Mouse (Mus musculus): ENCODE measurements around the gene Rap1a.
"Not testable (repeated sequence)": the region's sequence is repeated elsewhere in the genome, so short reads cannot be mapped to it uniquely, and the experiment has no call there.

Rap1a gene

DNA sequence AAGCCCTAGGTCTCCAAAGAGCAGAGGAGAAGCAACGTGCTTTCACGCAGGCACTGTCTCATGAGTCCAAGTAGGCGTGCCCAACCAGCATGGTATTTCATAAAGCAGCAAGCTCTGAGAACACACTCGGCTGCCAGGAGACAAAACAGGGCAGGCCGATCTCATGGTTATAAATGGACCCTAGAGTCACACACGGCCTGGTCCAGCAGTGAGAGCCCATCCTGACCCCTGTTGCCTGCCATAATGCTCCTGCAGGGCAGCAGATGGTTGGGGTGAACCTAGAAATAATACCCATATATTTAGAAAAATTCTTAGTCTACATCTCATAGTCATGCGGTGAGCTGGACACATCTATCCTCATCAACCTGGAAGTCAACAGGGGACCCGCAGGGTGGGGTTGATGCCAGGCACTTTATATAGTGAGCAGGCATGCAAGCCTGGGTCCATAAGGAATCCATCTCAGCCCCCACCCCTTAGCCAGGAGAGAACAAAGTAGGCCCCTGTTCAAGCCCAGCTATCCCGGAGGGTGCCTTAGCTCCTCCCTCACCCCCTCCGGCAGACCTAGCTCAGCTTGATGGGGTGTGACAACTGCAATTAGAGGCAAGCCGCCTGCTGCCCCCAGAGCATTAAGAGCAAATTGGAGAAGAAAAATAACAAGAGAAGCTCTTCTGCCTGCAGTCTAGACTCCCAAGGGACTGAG lies 83.1 kb downstream of the Rap1a start:
- in situ Hi-C loops (cut with MboI): no loop called here

DNA sequence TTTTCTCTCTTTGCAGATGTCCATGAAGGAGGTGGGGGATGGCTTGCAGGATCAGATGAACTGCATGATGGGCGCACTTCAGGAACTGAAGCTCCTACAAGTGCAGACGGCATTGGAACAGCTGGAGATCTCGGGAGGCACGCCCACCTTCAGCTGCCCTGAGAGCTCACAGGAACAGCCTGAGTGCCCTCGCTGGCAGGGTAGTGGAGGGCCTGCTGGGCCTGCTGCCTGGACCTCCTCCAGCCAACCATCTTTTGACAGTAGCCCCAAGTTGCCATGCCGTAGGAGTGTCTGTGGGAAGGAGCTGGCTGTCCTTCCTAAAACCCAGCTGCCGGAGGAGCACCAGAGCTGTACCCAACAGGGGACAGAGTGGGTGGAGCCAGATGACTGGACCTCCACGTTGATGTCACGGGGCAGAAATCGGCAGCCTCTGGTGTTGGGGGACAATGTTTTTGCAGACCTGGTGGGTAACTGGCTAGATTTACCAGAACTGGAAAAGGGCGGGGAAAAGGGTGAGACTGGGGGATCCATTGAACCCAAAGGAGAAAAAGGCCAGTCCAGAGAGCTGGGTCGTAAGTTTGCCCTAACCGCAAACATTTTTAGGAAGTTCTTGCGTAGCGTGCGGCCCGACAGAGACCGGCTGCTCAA lies 84.7 kb downstream of the Rap1a start:
- in situ Hi-C loops (cut with MboI): no loop called here

DNA sequence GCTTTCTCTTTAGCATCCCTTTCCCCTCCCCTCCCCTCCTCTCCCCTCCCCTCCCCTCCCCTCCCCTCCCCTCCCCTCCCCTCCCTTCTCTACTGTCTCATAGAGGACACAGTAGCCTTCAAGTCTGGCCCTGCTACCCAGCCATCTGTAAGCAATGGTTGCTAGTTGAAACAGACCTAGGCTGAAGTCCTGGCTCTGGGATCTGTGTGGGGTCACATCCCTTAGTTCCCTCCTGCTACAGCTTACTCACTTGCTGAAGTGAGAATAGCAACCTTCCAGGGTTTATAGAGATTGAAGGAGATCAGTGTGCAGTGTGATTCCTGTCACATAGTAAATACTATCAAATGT lies 86.3 kb downstream of the Rap1a start:
- in situ Hi-C loops (cut with MboI): no loop called here

DNA sequence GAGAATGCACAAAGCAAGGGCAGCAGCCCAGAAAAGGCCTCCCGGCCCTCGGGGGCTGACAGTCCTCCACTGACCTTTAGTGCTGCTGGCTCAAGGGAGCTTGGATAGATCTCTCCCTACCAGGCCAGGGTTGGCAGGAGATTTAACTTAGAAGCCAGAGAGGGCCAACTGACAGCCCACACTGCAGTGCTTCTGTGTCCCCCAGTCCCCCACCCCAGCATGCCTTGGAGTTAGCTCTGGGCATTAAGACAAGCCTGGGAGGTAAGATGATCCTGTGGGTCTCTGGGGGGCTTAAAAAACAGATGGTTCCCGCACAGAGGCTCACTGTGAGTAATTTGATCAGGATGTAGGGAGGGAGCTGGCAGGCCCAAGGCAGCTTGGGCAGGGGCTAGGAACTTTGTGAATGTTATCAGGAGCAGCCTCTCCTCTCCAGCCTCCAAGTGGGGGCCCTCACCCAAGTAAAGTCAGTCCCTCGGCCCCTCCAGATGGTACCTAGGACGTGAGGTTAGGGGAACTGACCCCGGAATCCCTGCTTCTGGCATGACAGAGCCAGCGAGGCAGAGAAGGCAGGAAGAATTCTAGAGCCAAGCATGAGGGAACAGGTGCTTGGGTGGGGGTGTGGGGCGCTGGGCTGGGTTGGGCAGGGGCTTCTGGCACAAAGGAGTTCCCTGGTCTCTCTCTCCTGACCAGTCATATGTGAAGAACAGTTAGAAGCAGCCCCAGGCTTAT lies 86.9 kb downstream of the Rap1a start:
- in situ Hi-C loops (cut with MboI): no loop called here

DNA sequence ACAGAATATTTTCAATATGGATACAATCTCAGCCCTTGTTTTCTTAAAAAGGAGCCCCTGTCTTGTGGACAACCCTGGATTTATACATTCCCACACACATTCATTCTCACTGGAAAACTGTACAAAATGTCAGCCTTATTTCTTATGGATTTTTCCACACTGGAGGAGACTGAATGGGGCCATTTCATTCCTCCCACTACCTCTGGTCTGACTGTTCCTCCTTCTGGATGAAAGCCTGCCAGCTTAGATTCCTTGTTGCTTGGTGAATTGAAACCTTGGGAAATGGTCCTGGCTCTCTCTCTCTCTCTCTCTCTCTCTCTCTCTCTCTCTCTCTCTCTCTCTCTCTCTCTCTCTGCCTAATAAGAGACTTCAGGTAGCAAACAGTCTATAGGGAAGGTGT lies 88.3 kb downstream of the Rap1a start:
- in situ Hi-C loops (cut with MboI): no loop called here

DNA sequence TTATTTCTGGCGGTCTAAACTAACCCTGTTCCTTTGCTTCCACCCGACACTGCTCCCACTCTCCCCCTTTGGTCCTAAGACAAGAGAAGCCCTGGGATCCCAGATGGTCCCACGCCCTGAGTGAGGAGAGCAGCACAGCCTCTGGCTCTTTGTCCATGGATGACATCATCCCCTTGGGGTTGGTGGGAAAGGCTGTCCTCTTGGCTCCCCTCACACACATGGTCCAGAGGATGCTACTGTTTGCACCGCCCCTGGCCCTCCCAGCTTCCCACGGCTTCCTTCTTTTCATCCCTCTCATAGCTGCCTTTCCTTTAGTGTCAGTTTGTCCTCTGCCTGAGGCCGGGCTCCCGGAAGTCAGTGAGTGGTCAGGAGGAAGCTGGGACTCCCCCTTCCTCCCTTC lies 89.4 kb downstream of the Rap1a start:
- in situ Hi-C loops (cut with MboI): no loop called here

DNA sequence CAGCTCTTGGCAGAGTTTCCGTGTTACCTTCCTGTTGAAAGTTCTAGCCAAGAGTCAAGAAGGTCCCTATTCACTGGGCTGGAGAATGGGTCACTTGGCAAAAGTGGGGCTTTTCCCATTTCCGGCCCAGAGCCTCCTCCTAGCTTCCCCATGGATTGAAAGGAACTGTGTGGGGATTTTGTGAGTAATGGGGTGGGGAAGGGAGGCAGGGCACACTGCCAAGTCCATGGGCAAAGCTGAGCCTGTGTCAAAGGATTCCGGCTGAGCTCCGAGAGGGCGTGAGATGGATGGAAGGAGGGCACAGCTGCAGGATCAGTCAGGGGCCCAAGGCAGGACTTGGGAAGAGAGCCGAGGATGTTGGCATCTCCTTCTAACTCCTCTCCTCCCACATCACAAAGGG lies 90.9 kb downstream of the Rap1a start:
- in situ Hi-C loops (cut with MboI): no loop called here

DNA sequence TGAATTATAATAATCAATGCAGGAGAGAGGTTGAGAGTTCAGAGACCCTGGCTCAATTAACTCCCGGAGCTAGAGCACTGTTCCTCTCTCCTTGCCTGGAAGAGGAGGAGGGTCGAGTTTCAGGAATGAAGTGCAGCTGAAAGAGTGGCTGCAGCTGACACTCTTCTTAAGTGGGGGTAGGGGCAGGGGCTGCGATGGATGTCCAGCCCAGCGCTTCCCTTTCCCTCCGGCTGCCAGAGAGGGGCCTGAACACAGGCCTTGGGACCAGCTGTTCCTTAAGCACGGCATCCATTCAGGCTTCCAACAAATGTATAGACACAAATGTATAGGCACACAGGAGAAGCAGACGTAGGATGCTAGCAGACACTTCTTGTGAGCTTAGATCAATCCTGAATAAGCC lies 93.5 kb downstream of the Rap1a start:
- in situ Hi-C loops (cut with MboI): no loop called here

DNA sequence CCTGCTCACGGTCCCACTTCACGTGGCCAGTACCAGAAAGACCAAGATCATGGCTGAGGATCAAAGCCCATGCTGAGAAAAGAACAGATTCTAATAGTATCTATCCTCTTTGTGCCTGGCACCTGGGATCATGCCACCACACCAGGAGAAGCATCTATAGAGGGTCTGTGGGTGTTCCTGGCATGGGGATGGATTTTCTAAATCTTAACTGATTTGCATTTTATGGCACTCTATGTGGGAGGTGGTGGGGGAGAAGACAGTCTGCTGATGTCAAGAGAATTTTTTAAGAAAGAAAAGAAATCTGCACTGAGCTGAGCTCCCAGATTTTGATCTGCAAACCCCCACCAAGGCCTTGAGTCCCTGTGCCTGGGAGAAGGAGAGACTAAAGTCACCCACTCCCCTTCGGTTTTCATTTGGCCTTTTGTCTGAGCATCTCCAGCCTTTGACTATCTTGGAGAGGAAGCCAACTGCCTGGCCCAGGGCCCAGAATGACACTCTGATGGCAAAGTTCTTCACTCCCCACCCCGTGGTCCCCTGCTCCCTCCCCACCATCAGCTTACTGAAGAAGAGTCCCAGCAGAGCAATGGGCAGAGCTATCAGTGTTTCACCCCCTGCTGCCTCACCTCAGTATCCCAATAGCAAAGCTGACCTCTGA lies 94.6 kb downstream of the Rap1a start:
- in situ Hi-C loops (cut with MboI): no loop called here

DNA sequence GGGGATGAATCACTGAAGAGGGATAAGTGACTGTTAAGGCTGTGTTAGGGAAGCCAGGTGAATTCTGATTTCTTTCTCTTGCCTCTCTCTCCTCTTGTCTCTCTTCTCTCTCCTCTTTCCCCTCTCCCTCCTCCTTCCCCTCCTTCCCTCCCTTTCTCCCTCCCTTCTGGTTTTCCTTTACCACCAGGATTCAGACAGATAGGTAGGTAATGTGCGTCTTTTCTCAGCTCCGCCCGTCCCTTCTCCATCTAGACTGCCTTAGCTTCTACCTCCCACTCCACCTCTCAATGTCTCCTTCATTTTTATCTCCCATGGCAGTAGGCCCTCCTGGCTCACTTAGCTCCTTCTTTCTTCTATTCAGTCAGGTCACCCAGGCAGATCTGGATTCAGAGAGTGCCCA lies 95.6 kb downstream of the Rap1a start:
- in situ Hi-C loops (cut with MboI): no loop called here

DNA sequence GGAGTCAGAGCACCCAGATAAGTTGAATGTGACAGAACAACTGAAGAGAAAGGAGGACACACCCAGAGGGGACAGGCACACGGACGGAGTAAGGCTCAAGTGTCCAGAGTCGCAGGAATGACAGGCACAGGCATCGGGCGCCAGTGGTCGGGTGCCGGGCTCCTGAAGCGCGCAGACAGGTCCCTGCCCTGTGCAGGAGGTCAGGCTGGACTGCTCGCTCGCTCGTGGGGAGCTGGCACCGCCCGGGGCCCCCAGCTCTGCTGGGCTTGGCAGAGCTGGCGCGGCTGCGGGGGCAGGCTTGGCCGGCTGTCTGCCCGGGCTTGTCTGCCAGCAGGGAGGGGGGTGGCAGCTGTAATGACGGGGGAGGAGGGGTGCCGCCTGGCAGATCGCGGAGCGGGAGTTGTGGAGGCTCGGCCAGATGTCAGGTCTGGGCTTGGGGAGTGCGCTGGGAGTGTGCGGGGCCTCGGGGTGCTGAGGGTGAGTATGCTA lies 96.0 kb downstream of the Rap1a start:
- in situ Hi-C loops (cut with MboI): no loop called here

DNA sequence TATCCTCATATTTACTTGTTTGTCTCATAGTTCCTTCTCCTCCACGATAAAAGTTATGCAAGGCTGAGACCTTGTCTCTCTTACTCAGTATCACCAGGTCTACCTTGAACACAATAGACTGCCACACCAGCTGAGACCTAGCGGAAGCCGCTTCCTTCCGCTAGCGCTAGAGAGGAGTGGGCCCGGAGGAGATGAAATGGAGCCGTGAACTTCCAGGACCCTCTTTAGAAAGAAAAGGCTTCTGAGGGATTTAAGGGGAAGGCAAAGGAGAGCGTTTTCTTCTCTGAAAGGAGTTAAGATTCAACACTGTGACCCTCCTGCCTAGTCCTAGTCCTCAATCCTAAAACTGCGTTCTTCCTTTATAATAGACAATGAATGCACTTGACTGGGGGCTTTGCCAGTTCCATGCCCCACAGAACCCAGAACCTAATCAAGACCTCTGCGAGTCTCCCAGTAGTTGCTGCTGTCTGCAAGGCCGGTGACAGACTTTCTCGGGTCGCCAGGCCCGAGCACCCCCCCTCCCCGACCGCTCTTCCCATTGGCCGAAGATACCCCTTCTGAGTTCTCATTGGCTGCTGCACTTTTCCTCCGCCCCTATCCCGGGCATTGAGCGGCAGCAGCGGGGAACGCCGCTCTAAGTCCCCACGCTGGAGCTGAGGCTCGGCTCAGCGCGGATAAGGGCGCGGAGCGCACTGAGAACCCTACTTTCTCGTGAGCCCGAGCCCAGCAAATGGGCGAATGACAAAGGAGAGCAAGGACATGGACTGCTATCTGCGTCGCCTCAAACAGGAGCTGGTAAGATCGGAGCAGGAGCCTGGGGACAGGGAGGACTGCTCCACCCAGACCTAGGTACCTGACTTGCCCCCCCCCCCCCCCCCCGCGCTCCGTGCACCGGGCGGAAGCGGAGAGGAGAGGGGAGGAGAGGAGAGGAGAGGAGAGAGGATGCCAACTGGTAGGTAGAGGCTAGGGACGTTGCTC lies 96.8 kb downstream of the Rap1a start, which contains the start of gene Inka2:
Gene Inka2 (plus strand): TSS at position 569 of the 978 bp plus-strand sequence.
- in situ Hi-C loops (cut with MboI): no loop called here

DNA sequence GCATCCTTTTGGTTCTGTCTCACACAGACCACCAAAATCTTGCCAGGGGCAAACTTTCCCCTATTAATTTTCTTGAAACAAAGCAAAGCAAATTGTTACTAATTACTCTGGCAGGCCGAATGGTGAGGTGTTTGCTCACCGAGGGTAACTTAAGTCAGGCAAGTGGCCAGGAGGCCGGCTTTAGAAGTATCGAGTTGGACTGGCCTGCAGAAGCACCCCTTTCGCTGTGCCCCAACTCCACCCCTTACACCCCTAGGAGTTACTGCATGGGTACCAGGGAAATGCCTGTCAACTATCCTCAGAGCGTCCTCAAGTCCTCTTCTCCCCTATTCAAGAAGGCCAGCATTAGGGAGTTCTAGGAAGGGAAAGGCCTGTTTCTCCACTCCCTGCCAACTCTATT lies 97.6 kb downstream of the Rap1a start:
- in situ Hi-C loops (cut with MboI): no loop called here

DNA sequence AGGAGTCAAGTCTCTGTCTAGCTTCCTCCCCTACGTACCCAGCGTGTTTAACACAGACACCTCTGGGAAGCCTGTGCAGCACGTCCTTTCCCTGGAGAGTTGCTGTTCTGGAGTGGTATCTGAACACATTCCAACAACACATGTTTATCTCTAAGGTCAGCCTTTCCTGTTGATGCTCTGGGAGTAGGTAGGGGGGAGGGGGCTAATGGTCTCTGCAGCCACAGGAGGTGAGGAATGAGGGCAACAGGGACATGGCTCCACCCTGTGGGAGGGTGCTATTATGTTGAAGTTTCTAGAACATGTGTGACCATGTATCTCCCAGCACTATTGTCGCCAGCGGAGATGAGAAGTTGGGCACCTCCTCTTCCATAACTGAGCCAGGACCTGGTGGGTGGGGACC lies 99.7 kb downstream of the Rap1a start:
- in situ Hi-C loops (cut with MboI): no loop called here

DNA sequence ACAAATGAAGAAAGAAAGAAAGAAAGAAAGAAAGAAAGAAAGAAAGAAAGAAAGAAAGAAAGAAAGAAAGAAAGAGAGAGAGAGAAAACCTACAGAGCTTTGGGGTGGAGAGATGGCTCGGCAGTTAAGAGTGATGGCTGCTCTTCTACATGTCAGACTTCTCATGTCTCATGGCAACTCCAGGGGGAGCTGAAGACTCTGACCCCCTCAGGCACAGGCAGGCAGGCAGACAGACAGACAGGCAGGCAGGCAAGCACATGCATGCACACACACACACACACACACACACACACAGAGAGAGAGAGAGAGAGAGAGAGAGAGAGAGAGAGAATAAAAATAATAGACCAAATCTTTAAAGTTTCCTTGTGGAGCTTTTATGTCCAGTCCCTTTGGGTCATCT lies 100.3 kb downstream of the Rap1a start:
- in situ Hi-C loops (cut with MboI): not testable (repeated sequence)

DNA sequence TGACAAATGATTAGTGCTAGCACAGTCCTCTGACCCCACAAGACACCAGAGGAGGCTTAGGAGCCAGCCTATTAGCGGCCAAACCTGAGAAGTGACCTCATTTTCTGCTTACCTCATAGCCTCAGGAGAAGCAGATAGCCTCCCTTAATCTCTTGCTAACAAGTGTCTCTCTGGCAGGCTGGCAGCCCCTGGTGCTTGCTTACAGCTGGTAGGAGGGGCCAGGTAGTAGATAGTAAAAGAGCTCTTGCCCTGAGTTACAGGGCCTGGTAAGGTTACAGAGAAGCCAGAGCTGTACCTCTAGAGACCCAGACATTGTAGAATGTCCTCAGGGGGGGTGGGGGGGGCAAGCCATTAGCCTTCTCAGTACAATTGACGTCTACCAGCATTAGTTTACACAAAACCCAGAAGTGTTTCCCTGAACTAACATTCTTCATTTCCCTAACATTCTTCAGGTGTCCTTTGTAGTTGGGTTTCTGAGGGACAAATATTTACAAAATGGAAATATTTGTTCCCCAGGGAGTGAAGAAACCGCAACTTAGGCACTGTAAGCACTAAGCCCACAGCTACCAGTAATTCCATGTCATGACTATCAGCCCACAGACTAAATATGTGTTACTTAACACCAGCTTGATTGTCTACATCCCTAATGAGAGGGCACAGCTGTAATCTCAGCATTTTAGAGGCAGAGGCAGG lies 101.7 kb downstream of the Rap1a start:
- in situ Hi-C loops (cut with MboI): no loop called here

DNA sequence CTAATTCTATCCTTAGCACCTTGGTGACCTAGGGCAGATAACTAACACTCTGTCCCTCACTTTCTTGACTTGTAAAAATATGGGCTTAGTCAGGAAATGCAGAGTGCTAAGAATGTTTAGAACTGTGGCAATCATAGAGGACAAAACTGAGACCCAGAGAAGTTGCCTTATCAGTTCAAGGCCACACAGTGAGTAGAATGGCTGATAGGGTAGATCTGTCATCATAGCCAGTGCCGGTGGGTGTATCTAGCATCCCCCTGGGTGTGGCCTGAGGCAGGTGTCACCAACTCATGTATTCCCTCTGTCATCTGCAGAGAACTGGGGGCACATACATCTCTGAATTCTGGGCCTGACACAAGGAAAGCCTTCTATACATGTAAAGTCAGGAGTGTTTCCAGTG lies 102.8 kb downstream of the Rap1a start:
- in situ Hi-C loops (cut with MboI): no loop called here

DNA sequence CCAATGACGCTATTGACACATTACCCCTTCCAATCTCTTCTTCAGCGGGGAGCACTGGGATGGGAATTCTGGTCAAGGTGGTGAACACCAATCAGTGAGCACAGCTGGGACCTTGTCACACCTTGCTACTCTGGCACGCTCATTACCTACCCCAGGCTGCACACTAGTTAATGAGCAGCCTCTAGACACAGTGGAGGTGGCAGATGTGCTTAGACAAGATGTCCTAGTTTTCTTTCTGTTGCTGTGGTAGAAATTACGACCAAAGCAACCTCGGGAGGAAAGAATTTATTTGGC lies 104.0 kb downstream of the Rap1a start:
- in situ Hi-C loops (cut with MboI): no loop called here

DNA sequence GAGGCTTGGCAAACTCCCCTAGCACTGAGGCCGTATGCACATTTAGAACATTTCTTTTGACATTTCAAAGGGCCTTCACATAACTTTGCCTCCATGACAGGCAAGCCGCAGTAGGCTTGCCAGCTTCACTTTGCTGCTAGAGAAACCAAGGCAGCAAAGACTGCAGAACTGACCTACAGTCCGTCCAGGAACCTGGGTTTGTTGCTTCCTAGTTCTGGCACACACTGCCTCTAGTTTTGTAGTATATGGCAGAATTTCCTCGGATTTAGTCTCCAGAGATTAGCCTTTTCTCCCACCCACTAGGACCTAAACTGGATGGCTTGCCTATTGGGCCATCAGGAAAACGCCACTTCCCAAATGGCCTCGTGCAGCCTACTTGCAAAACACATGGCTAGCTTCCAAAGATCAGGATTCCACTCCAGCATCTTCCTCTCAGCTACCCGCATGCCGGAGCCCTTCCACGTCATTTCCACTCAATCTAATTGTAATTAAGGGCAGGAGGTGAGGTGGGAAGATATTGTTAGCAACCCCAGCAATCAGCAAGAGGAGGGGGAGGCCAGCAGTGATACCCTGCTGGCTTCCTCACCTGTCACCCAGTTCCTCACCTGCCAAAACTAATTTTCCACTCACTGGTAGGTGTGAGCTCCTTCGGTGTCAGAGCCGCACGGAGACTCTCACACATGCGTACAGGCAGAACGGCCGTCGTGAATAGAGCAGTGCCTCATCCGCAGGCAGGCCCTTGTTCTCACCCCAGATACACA lies 104.6 kb downstream of the Rap1a start:
- in situ Hi-C loops (cut with MboI): no loop called here

Data from mature B cell (primary cell).